In the genomic region with DNA sequence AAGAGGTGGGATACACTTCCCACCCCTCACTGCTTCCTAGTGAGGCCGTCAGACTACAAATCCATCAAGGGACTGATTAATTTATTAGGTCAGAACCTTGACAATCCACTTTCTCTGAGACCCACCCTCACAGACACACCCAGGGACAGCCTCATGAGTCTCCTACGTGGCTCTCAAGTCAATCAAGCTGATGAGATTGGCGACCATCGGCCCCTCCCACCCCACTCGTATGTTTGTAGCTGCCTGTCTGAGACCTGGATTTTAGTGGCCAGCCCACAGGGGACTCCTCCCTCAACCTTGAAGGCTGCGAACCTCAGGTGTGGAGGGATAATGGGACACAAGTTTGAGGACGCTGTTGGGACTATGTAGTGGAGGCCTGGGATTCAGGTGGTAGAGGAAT, we compare ENCODE assay signal across 28 mouse cellular contexts. TPM values are rescaled to one million over a fixed set of nuclear protein-coding genes. Genes with fewer than 3 reads are reported as not detected.
A peak's percentile ranks its signal among the peaks of the same experiment; 100 is the strongest.
DNase-seq lines count a peak whose midpoint lies in the region; ATAC-seq and TF ChIP-seq lines count a peak whose summit lies in the region.
"Had no signal": no experiment of that assay in that cellular context is flagged by ENCODE, and none has a peak within 500 bp of the region (broad histone marks: within the 10 kb centered on the region; RNA-seq: fewer than 3 reads in every experiment).

No protein-coding gene starts in this region.

- H3K4me1 ChIP-seq in intestine, embryonic 14.5 days (replicated peaks; ENCODE audit: control insufficient read depth, insufficient read depth, low read length) = peaks cover 14% of the 10 kb centered on the region
- H3K4me1 ChIP-seq in liver, embryonic 12.5 days = peaks cover 31% of the 10 kb centered on the region
- H3K4me1 ChIP-seq in stomach, postnatal 0 days (replicated peaks; ENCODE audit: control insufficient read depth, insufficient read depth) = no peaks in the 10 kb centered on the region
- H3K4me1 ChIP-seq: embryonic facial prominence, embryonic 15.5 days had no signal

- H3K9ac ChIP-seq in intestine, embryonic 14.5 days (ENCODE audit: low read length) = no peak overlapping the region
- H3K9ac ChIP-seq in liver, embryonic 12.5 days = no peak overlapping the region
- no peak overlapping the region for H3K9ac ChIP-seq in stomach, postnatal 0 days (ENCODE audit: low read length)
- H3K9ac ChIP-seq: embryonic facial prominence, embryonic 15.5 days; forebrain, postnatal 0 days; hindbrain, embryonic 14.5 days; kidney, embryonic 15.5 days; midbrain, embryonic 12.5 days had no signal

- no peak for TF ChIP-seq CTCF in stomach, postnatal 0 days (IDR thresholded peaks at IDR 0.05; ENCODE audit: low read depth)

- peak; percentile 40; the same call in 1 of the 2 replicates for ATAC-seq in intestine, embryonic 14.5 days (replicated peaks; ENCODE audit: low FRiP score, low TSS enrichment, low read depth)
- peak; percentile 65 for ATAC-seq in liver, embryonic 12.5 days
- 0 out of 2 replicates have a peak, but pooled peaks have one; percentile 23 for ATAC-seq in megakaryocyte-erythroid progenitor cell, adult 5-6 weeks (replicated peaks; ENCODE audit: low FRiP score, low TSS enrichment, poor library complexity, severe bottlenecking)
- no peak; the same call in 1 of the 2 replicates for ATAC-seq in stomach, postnatal 0 days (ENCODE audit: low FRiP score, low TSS enrichment)
- ATAC-seq: forebrain, postnatal 0 days; lung, postnatal 0 days had no signal

- DNase-seq in c-Kit-positive CD71-positive TER-119-negative erythroid progenitor cells, embryonic 14.5 days (ENCODE audit: low read depth) = peak; percentile 15
- no peak for DNase-seq in intestine, embryonic 14.5 days (ENCODE audit: low spot score)
- no peak for DNase-seq in stomach, postnatal 0 days (ENCODE audit: low spot score)
- no peak for DNase-seq in right cerebral cortex, adult 2 months (ENCODE audit: low spot score in 2 of 2)
- DNase-seq in gastrocnemius, adult 18-20 months (ENCODE audit: low spot score) = no peak
- DNase-seq: adrenal gland, postnatal 10 days; cerebellum, adult 11 months; cerebellum, adult 9-11 months; forebrain, postnatal 0 days; gastrocnemius, postnatal 36 days; heart, adult 2 months; heart, postnatal 4 days; kidney, adult 11 months; left cerebral cortex, postnatal 4 days had no signal

- no peak overlapping the region for H3K4me3 ChIP-seq in intestine, embryonic 14.5 days (ENCODE audit: low read depth, low read length)
- H3K4me3 ChIP-seq in liver, embryonic 12.5 days = no peak overlapping the region
- no peak overlapping the region for H3K4me3 ChIP-seq in stomach, postnatal 0 days (ENCODE audit: low read depth, low read length)
- H3K4me3 ChIP-seq: embryonic facial prominence, embryonic 15.5 days; heart, adult 2 months; kidney, embryonic 15.5 days; midbrain, embryonic 12.5 days had no signal

- no peak for TF ChIP-seq EP300 in stomach, postnatal 0 days (optimal IDR thresholded peaks at IDR 0.05)

- peaks cover 5% of the 10 kb centered on the region; the same call in 1 of the 2 replicates for H3K36me3 ChIP-seq in intestine, embryonic 14.5 days (ENCODE audit: control insufficient read depth, insufficient read depth, low read length)
- peaks cover 13% of the 10 kb centered on the region for H3K36me3 ChIP-seq in liver, embryonic 12.5 days
- no peaks in the 10 kb centered on the region for H3K36me3 ChIP-seq in stomach, postnatal 0 days (ENCODE audit: control insufficient read depth, insufficient read depth, low read length)
- H3K36me3 ChIP-seq: embryonic facial prominence, embryonic 15.5 days; kidney, embryonic 15.5 days; midbrain, embryonic 12.5 days had no signal

- 0 out of 2 replicates have a peak overlapping the region, but pooled peaks have one; percentile 27 for H3K27ac ChIP-seq in intestine, embryonic 14.5 days (ENCODE audit: low read depth)
- H3K27ac ChIP-seq in liver, embryonic 12.5 days = peak overlapping the region; percentile 73
- no peak overlapping the region for H3K27ac ChIP-seq in stomach, postnatal 0 days (replicated peaks)
- H3K27ac ChIP-seq: embryonic facial prominence, embryonic 15.5 days; heart, adult 2 months; hindbrain, embryonic 14.5 days; kidney, embryonic 15.5 days; midbrain, embryonic 12.5 days had no signal

- peaks cover 9% of the 10 kb centered on the region; the same call in 1 of the 2 replicates for H3K9me3 ChIP-seq in intestine, embryonic 14.5 days (ENCODE audit: control insufficient read depth, low read length)
- H3K9me3 ChIP-seq in liver, embryonic 12.5 days (replicated peaks) = 0 out of 2 replicates have a peak, but pooled peaks cover 6% of the 10 kb centered on the region
- H3K9me3 ChIP-seq in stomach, postnatal 0 days (ENCODE audit: control insufficient read depth, low read length) = no peaks in the 10 kb centered on the region
- H3K9me3 ChIP-seq: embryonic facial prominence, embryonic 15.5 days; kidney, embryonic 15.5 days had no signal

- H3K4me2 ChIP-seq in intestine, embryonic 14.5 days (ENCODE audit: low read length) = no peak overlapping the region
- H3K4me2 ChIP-seq in liver, embryonic 12.5 days = peak overlapping the region; percentile 48
- H3K4me2 ChIP-seq in stomach, postnatal 0 days (replicated peaks; ENCODE audit: low read depth) = no peak overlapping the region
- H3K4me2 ChIP-seq: embryonic facial prominence, embryonic 15.5 days; hindbrain, embryonic 14.5 days; kidney, embryonic 15.5 days; midbrain, embryonic 12.5 days had no signal

- WGBS in intestine, embryonic 14.5 days = 57% methylated on average over 7 of the region's 7 CpGs
- WGBS in liver, embryonic 12.5 days (ENCODE audit: insufficient replicate concordance) = 36% methylated on average over 7 of the region's 7 CpGs
- 42% methylated on average over 7 of the region's 7 CpGs for WGBS in stomach, postnatal 0 days

- no peaks in the 10 kb centered on the region; the same call in 1 of the 2 replicates for H3K27me3 ChIP-seq in intestine, embryonic 14.5 days (replicated peaks; ENCODE audit: control insufficient read depth, insufficient read depth, low read length)
- H3K27me3 ChIP-seq in liver, embryonic 12.5 days (replicated peaks) = peaks cover 9% of the 10 kb centered on the region; the same call in 1 of the 2 replicates
- H3K27me3 ChIP-seq in stomach, postnatal 0 days (ENCODE audit: control insufficient read depth, insufficient read depth, low read length) = no peaks in the 10 kb centered on the region
- H3K27me3 ChIP-seq: embryonic facial prominence, embryonic 15.5 days; kidney, embryonic 15.5 days; midbrain, embryonic 12.5 days had no signal

RNA-seq across cellular contexts. Expression of a gene that starts 11.2 kb away (rescaled TPM):
- polyA plus RNA-seq in intestine, embryonic 14.5 days (2014; fragmentation: Nextera tagmentation; extraction: Ambion mirVana) = 2.5 and 3.8 TPM in 2 replicates
- 0.19 and 0.37 TPM in 2 replicates for polyA plus RNA-seq in liver, embryonic 12.5 days (2016; fragmentation: Nextera tagmentation; extraction: Ambion mirVana)
- not detected in 2 replicates for total RNA-seq in megakaryocyte-erythroid progenitor cell, adult 5-6 weeks (2014; fragmentation: Nextera tagmentation)
- not detected in 2 replicates for total RNA-seq in megakaryocyte-erythroid progenitor cell, adult 5-6 weeks (2017)
- polyA plus RNA-seq in stomach, postnatal 0 days (2015; fragmentation: Nextera tagmentation; extraction: Ambion mirVana) = 0.56 and 0.63 TPM in 2 replicates
- not detected for total RNA-seq in gastrocnemius, adult 18-20 months (2021)
- total RNA-seq: common myeloid progenitor, adult 5-6 weeks; gastrocnemius, postnatal 36 days; MEL; neutrophil, adult 5-6 weeks had no signal
- polyA plus RNA-seq: forebrain, embryonic 11.5 days; forebrain, postnatal 0 days; heart, embryonic 14.5 days; hindbrain, embryonic 14.5 days; lung, postnatal 0 days; midbrain, embryonic 12.5 days; thymus, postnatal 0 days had no signal

RNA-seq across cellular contexts. Expression of a gene that starts 20.4 kb away (rescaled TPM):
- polyA plus RNA-seq in intestine, embryonic 14.5 days (2014; fragmentation: Nextera tagmentation; extraction: Ambion mirVana) = 0.51 and 0.65 TPM in 2 replicates
- polyA plus RNA-seq in liver, embryonic 12.5 days (2016; fragmentation: Nextera tagmentation; extraction: Ambion mirVana) = 0.11 and 0.18 TPM in 2 replicates
- total RNA-seq in megakaryocyte-erythroid progenitor cell, adult 5-6 weeks (2014; fragmentation: Nextera tagmentation) = not detected in 2 replicates
- not detected in 2 replicates for total RNA-seq in megakaryocyte-erythroid progenitor cell, adult 5-6 weeks (2017)
- polyA plus RNA-seq in stomach, postnatal 0 days (2015; fragmentation: Nextera tagmentation; extraction: Ambion mirVana) = 0.46 and 0.59 TPM in 2 replicates
- total RNA-seq in gastrocnemius, adult 18-20 months (2021) = 10 to 100 TPM; 70.5 to 78.3 TPM
- total RNA-seq: common myeloid progenitor, adult 5-6 weeks; MEL had no signal
- polyA plus RNA-seq: forebrain, embryonic 11.5 days had no signal

RNA-seq across cellular contexts. Expression of a gene that starts 53.1 kb away (rescaled TPM):
- 2.9 and 3.5 TPM in 2 replicates for polyA plus RNA-seq in intestine, embryonic 14.5 days (2014; fragmentation: Nextera tagmentation; extraction: Ambion mirVana)
- polyA plus RNA-seq in liver, embryonic 12.5 days (2016; fragmentation: Nextera tagmentation; extraction: Ambion mirVana) = 0.06 and 0.07 TPM in 2 replicates
- 0.28 and 1.6 TPM in 2 replicates for total RNA-seq in megakaryocyte-erythroid progenitor cell, adult 5-6 weeks (2014; fragmentation: Nextera tagmentation)
- total RNA-seq in megakaryocyte-erythroid progenitor cell, adult 5-6 weeks (2017) = 0.15 and 0.28 TPM in 2 replicates
- 1.9 and 2.1 TPM in 2 replicates for polyA plus RNA-seq in stomach, postnatal 0 days (2015; fragmentation: Nextera tagmentation; extraction: Ambion mirVana)
- total RNA-seq in gastrocnemius, adult 18-20 months (2021) = under 1 TPM; 0.16 to 0.26 TPM
- total RNA-seq: common myeloid progenitor, adult 5-6 weeks; MEL had no signal
- polyA plus RNA-seq: C2C12 had no signal
